Comparison of ENCODE assay signal across 15 mouse cellular contexts in the genomic region with DNA sequence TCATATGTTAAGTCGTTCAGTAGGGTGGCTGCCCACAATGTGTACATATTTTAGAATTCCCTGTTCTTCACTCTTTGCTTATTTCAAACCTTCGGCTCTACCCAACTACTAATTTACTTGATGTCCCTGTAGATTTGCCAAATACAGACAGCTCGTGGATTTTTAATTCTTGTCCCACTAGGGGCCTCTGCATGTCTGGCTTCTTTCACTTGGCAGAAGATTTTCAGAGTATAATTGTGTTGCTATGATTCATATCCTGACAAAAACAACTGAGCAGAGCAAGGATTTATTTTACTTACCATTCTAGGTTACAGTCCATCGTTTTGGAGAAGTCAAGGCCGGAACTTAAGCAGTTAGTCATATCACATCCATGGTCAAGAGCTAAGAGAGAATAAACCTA. TPM values are rescaled to one million over a fixed set of nuclear protein-coding genes. Genes with fewer than 3 reads are reported as not detected.
"Had no signal": no experiment of that assay in that cellular context is flagged by ENCODE, and none has a peak within 500 bp of the region (broad histone marks: within the 10 kb centered on the region; RNA-seq: fewer than 3 reads in every experiment).

No protein-coding gene starts in this region.

- H3K9ac ChIP-seq: lung, embryonic 14.5 days; midbrain, embryonic 13.5 days; midbrain, embryonic 15.5 days; neural tube, embryonic 13.5 days; stomach, embryonic 15.5 days had no signal

- DNase-seq: lung, adult 18-20 months; lung, embryonic 14.5 days; lung, postnatal 10 days; right cerebral cortex, postnatal 14 days; thymus, adult 18-20 months; thymus, postnatal 14 days; thymus, postnatal 36 days had no signal

- ATAC-seq: midbrain, embryonic 13.5 days; midbrain, embryonic 15.5 days had no signal

- H3K4me3 ChIP-seq: midbrain, embryonic 10.5 days; midbrain, embryonic 13.5 days; midbrain, embryonic 15.5 days; myocyte; neural tube, embryonic 13.5 days; stomach, embryonic 15.5 days had no signal

- H3K4me1 ChIP-seq: midbrain, embryonic 13.5 days; midbrain, embryonic 15.5 days; neural tube, embryonic 13.5 days; stomach, embryonic 15.5 days had no signal

- H3K9me3 ChIP-seq: midbrain, embryonic 10.5 days; midbrain, embryonic 13.5 days; midbrain, embryonic 15.5 days; neural tube, embryonic 13.5 days; stomach, embryonic 15.5 days had no signal

- H3K27ac ChIP-seq: midbrain, embryonic 10.5 days; midbrain, embryonic 13.5 days; midbrain, embryonic 15.5 days; neural tube, embryonic 13.5 days; stomach, embryonic 15.5 days; stomach, postnatal 0 days had no signal

- H3K27me3 ChIP-seq: midbrain, embryonic 13.5 days; midbrain, embryonic 15.5 days; neural tube, embryonic 13.5 days; stomach, embryonic 15.5 days had no signal

- H3K36me3 ChIP-seq: midbrain, embryonic 10.5 days; midbrain, embryonic 13.5 days; midbrain, embryonic 15.5 days; neural tube, embryonic 13.5 days; stomach, embryonic 15.5 days had no signal

- H3K4me2 ChIP-seq: lung, embryonic 14.5 days; midbrain, embryonic 13.5 days; midbrain, embryonic 15.5 days; neural tube, embryonic 13.5 days; stomach, embryonic 15.5 days had no signal

RNA-seq across cellular contexts. Expression of gene Il1r2, which starts 20.8 kb away (rescaled TPM):
- polyA plus RNA-seq: neural tube, embryonic 11.5 days had no signal
